Mouse (Mus musculus) liver, embryonic 14 days (tissue): ENCODE measurements around the gene Klk1b8. TPM values are rescaled to one million over a fixed set of nuclear protein-coding genes. Genes with fewer than 3 reads are reported as not detected.

Experiments
- polyA plus RNA-seq: library from polyadenylated mRNA; depleted of rRNA; stranded (reverse); fragments of >200 nt; gene quantifications from 2 replicates; pipeline ENCODE4 v1.2.3, GENCODE M21; 2012; rRNA removed

The Klk1b8 gene
- polyA plus RNA-seq: not detected in 2 replicates

GRCm38 (mm10) chr7:43950364-43950763 lies at the start of gene Klk1b8:
Gene Klk1b8 (plus strand): TSS chr7:43950664.

DNA sequence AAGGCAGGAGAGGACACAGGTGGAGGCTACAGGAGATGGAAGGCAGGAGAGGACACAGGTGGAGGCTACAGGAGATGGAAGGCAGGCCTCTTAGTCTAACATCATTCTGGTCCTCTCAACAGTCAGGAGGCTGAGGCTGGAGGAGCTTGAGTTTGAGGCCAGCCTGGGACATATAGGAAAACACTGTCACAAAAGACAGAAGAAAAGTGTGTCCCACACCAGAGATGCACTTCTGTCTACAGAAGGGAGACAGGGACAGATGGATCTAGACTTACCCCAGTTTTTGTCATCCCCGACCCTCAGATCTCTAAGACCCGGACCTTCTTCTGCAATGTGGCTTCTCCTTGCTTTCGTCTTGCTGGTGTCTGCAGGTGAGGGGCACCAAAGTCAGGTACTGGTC lies 17.0 kb upstream of the Klk1b8 start, which contains the start of gene Klk15:
Klk15 (plus strand) TSS at position 301 of the 400 bp plus-strand sequence.

DNA sequence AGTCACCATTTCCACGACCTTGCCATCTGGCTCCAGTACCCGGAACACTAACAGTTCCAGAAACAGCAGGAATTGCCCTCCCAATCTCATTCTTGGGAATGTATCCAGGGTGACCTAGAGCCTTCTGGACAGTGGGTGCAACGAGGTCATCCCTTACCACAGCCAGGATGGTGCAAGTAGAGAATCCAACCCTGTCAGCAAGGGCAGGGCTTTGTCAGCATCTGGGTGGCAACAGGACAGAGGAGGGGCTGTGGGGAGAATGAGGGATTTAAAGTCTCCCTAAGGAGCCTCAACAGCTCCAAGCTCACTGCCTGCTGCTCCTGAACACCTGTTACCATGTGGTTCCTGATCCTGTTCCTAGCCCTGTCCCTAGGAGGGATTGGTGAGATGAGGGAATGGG lies 16.0 kb downstream of the Klk1b8 start, which contains the start of gene Klk1b1:
Klk1b1 (plus strand) TSS at position 301 of the 400 bp plus-strand sequence.

DNA sequence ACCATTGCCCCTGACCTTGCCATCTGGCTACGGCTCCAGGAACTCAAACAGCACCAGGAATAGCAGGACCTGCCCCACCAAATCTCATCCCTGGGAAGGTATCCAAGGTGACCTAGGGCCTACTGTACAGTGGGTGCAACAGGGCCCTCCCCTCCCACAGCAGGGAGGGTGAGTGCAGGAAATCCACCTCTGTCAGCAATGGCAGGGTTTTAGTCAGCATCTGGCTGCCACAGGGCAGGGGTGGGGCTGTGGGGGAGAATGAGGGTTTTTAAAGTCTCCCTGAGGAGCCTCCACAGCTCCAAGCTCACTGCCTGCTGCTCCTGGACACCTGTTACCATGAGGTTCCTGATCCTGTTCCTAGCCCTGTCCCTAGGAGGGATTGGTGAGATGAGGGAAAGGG lies 25.3 kb downstream of the Klk1b8 start, which contains the start of gene Klk1b9:
Klk1b9 (plus strand) TSS at position 301 of the 400 bp plus-strand sequence.

GRCm38 (mm10) chr7:43995577-43995976 lies 45.1 kb downstream of the Klk1b8 start, which contains the start of gene Klk1b11:
Gene Klk1b11 (plus strand): TSS chr7:43995877.

Other genes starting within 250 kb of the Klk1b8 start
- 0.02 and 0.03 TPM in 2 replicates for gene Klk13, start 238.1 kb upstream of the Klk1b8 start, polyA plus RNA-seq
- not detected in 2 replicates for gene Klk12, start 181.8 kb upstream of the Klk1b8 start, polyA plus RNA-seq
- not detected in 2 replicates for gene Klk11, start 176.1 kb upstream of the Klk1b8 start, polyA plus RNA-seq
- gene Klk10, start 169.6 kb upstream of the Klk1b8 start, polyA plus RNA-seq: not detected in 2 replicates
- gene Klk9, start 158.8 kb upstream of the Klk1b8 start, polyA plus RNA-seq: not detected in 2 replicates
- gene Klk8, start 153.1 kb upstream of the Klk1b8 start, polyA plus RNA-seq: 3.8 and 4.5 TPM in 2 replicates
- gene Klk7, start 139.4 kb upstream of the Klk1b8 start, polyA plus RNA-seq: 0.02 TPM in 1 of 2 replicates, not detected in the other
- not detected in 2 replicates for gene Klk6, start 126.2 kb upstream of the Klk1b8 start, polyA plus RNA-seq
- gene Klk5, start 108.7 kb upstream of the Klk1b8 start, polyA plus RNA-seq: not detected in 2 replicates
- gene Klk4, start 69.5 kb upstream of the Klk1b8 start, polyA plus RNA-seq: not detected in 2 replicates
- gene Klk15, start 16.9 kb upstream of the Klk1b8 start, polyA plus RNA-seq: not detected in 2 replicates
- not detected in 2 replicates for gene Klk1b1, start 16.1 kb downstream of the Klk1b8 start, polyA plus RNA-seq
- gene Klk1b9, start 25.4 kb downstream of the Klk1b8 start, polyA plus RNA-seq: not detected in 2 replicates
- gene Klk1b11, start 45.2 kb downstream of the Klk1b8 start, polyA plus RNA-seq: not detected in 2 replicates
- not detected in 2 replicates for gene Klk1b26, start 61.5 kb downstream of the Klk1b8 start, polyA plus RNA-seq
- gene Klk1b27, start 101.6 kb downstream of the Klk1b8 start, polyA plus RNA-seq: not detected in 2 replicates
- gene Klk1b21, start 151.7 kb downstream of the Klk1b8 start, polyA plus RNA-seq: not detected in 2 replicates
- gene Klk1b22, start 162.0 kb downstream of the Klk1b8 start, polyA plus RNA-seq: not detected in 2 replicates
- gene Klk1b16, start 186.1 kb downstream of the Klk1b8 start, polyA plus RNA-seq: not detected in 2 replicates
- gene Klk1b24, start 237.6 kb downstream of the Klk1b8 start, polyA plus RNA-seq: not detected in 2 replicates
- not detected in 2 replicates for gene Klk1b3, start 247.5 kb downstream of the Klk1b8 start, polyA plus RNA-seq